Mouse (Mus musculus): Measurements from ENCODE around the gene Gjb4.

DNA sequence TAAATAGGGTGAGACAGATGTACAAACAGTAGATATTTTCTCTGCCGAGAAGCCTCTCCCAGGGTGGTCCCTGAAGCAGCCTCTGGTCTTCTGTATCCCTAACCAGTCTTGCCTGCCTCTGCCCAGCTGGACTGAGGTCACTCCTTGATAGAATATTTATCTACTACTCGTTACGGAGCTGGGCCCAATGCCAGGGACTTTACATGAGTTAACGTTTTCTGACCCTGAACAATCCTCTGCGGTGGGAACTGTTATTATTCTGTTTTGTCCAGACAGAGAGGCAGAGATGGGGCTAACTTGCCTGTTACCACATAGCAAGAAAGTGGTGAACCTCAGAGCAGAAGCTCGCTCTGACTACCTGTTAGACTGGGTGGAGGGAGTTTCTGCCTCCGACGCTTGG, 19.6 kb upstream of the Gjb4 start:
- TF ChIP-seq POLR2A (IDR thresholded peaks at IDR 0.05; ENCODE audit: low read depth, low read length): no peak
- TF ChIP-seq CTCF (IDR thresholded peaks at IDR 0.05; ENCODE audit: extremely low read depth, insufficient read depth, insufficient read length, insufficient replicate concordance): no peak

All from spleen, adult 2 months (tissue).